Mouse (Mus musculus) CH12.LX (cell line): ENCODE data around the gene Rmnd1. TPM values are rescaled to one million over a fixed set of nuclear protein-coding genes. Genes with fewer than 3 reads are reported as not detected.

Experiments used
- DNase-seq: peaks from one replicate; pipeline ENCODE4 v3.0.0-alpha.2; 2013; ENCODE audit errors: extremely low read depth
- H3K27ac ChIP-seq: 2 replicates; pipeline ENCODE4 v1.5.1; 2012; ENCODE audit warnings: low read depth, mild to moderate bottlenecking, control low read depth, moderate library complexity; ENCODE audit not compliant: insufficient read depth
- H3K27me3 ChIP-seq: replicated peaks from 2 replicates; pipeline ENCODE3; 2012; ENCODE audit warnings: inconsistent platforms
- H3K36me3 ChIP-seq, 2 experiments: replicated peaks in 1 of 2; 2 replicates each; pipeline versions ENCODE3 to v1.6.1; 2012; ENCODE audit warnings: inconsistent platforms in 1 of 2, low read length in 1 of 2, mild to moderate bottlenecking in 1 of 2, mixed read lengths in 1 of 2, moderate library complexity in 1 of 2; ENCODE audit not compliant: control insufficient read depth in 1 of 2, insufficient read depth in 1 of 2
- H3K4me1 ChIP-seq, 2 experiments: 2 replicates each; pipeline ENCODE4 v1.6.1; 2012; ENCODE audit warnings: inconsistent platforms in 1 of 2, moderate library complexity in 1 of 2; ENCODE audit not compliant: insufficient read depth in 2 of 2, control insufficient read depth in 1 of 2
- H3K4me2 ChIP-seq: 2 replicates; pipeline ENCODE4 v1.6.1; 2012; ENCODE audit warnings: low read depth, mild to moderate bottlenecking, control low read depth; ENCODE audit not compliant: poor library complexity, insufficient read depth, severe bottlenecking
- H3K4me3 ChIP-seq, 3 experiments: fragments of 150-350 bp in 1 of 3; sonication (generic) in 1 of 3; replicated peaks in 1 of 3; 2 replicates each; pipeline versions ENCODE3 to v1.5.1; 2011 to 2012; ENCODE audit warnings: low read depth in 2 of 3, low read length in 2 of 3, mild to moderate bottlenecking in 2 of 3, moderate library complexity in 2 of 3, control low read depth in 1 of 3, improper control_type of control experiment in 1 of 3, inconsistent platforms in 1 of 3, mixed read lengths in 1 of 3; ENCODE audit not compliant: poor library complexity in 1 of 3
- H3K79me2 ChIP-seq: replicated peaks from 2 replicates; pipeline ENCODE4 v1.6.1; 2012; ENCODE audit warnings: mild to moderate bottlenecking, moderate library complexity; ENCODE audit not compliant: control insufficient read depth, poor library complexity, insufficient read depth, severe bottlenecking; ENCODE audit errors: extremely low read depth
- H3K9ac ChIP-seq: 2 replicates; pipeline ENCODE4 v1.6.1; 2012; ENCODE audit warnings: low read depth, mild to moderate bottlenecking, control low read depth, moderate library complexity; ENCODE audit not compliant: insufficient read depth
- H3K9me3 ChIP-seq: replicated peaks from 2 replicates; pipeline ENCODE3; 2012; ENCODE audit warnings: low read length, inconsistent platforms, mixed read lengths
- BHLHE40 ChIP-seq: IDR thresholded peaks from 2 replicates; pipeline ENCODE4 v1.6.1; 2011; ENCODE audit warnings: mild to moderate bottlenecking, low read depth, low read length, improper control_type of control experiment
- CHD1 ChIP-seq: IDR thresholded peaks from 2 replicates; pipeline ENCODE4 v1.6.1; 2012; ENCODE audit warnings: low read depth, low read length, improper control_type of control experiment, inconsistent platforms
- CHD2 ChIP-seq: IDR thresholded peaks from 2 replicates; pipeline ENCODE4 v1.6.1; 2011; ENCODE audit warnings: low read length, improper control_type of control experiment
- CTCF ChIP-seq, 2 experiments: IDR thresholded peaks in 1 of 2; conservative IDR thresholded peaks in 1 of 2; 2 replicates each; pipeline ENCODE4 v1.5.1; 2011 to 2012; ENCODE audit warnings: low read depth in 2 of 2, low read length in 2 of 2, improper control_type of control experiment in 1 of 2, inconsistent platforms in 1 of 2, mild to moderate bottlenecking in 1 of 2, moderate library complexity in 1 of 2
- EP300 ChIP-seq: IDR thresholded peaks from 2 replicates; pipeline ENCODE4 v1.6.1; 2011; ENCODE audit warnings: low read length, improper control_type of control experiment
- GABPA ChIP-seq: IDR thresholded peaks from 2 replicates; pipeline ENCODE4 v1.6.1; 2012; ENCODE audit warnings: low read depth, low read length, improper control_type of control experiment, inconsistent platforms; ENCODE audit not compliant: insufficient replicate concordance
- IRF4 ChIP-seq: IDR thresholded peaks from 2 replicates; pipeline ENCODE4 v1.6.1; 2014; ENCODE audit warnings: low read depth, mild to moderate bottlenecking, inconsistent platforms, low read length, improper control_type of control experiment
- JUN ChIP-seq: IDR thresholded peaks from 2 replicates; pipeline ENCODE4 v1.6.1; 2011; ENCODE audit warnings: low read depth, mild to moderate bottlenecking, low read length, improper control_type of control experiment, moderate library complexity; ENCODE audit not compliant: insufficient read depth
- JUND ChIP-seq: conservative IDR thresholded peaks from 2 replicates; pipeline ENCODE4 v1.6.1; 2011; ENCODE audit warnings: low read depth, low read length, improper control_type of control experiment
- KAT2A ChIP-seq: IDR thresholded peaks from 2 replicates; pipeline ENCODE4 v1.6.1; 2012; ENCODE audit warnings: low read length, improper control_type of control experiment, inconsistent platforms; ENCODE audit not compliant: insufficient replicate concordance
- MAFK ChIP-seq: IDR thresholded peaks from 2 replicates; pipeline ENCODE4 v1.6.1; 2011; ENCODE audit warnings: low read length, improper control_type of control experiment; ENCODE audit not compliant: insufficient replicate concordance
- MEF2A ChIP-seq: IDR thresholded peaks from 2 replicates; pipeline ENCODE4 v1.6.1; 2014; ENCODE audit warnings: low read depth, mild to moderate bottlenecking, inconsistent platforms, low read length, improper control_type of control experiment, borderline replicate concordance
- MYC ChIP-seq: IDR thresholded peaks from 2 replicates; pipeline ENCODE4 v1.6.1; 2011; ENCODE audit warnings: low read depth, mild to moderate bottlenecking, improper control_type of control experiment, low read length
- NELFE ChIP-seq: IDR thresholded peaks from 2 replicates; pipeline ENCODE4 v1.6.1; 2011; ENCODE audit warnings: low read depth, low read length, improper control_type of control experiment
- NRF1 ChIP-seq: IDR thresholded peaks from 2 replicates; pipeline ENCODE4 v1.6.1; 2014; ENCODE audit warnings: low read depth, mild to moderate bottlenecking, inconsistent platforms, low read length, improper control_type of control experiment, moderate library complexity
- POLR2A ChIP-seq: IDR thresholded peaks from 2 replicates; pipeline ENCODE4 v1.6.1; 2011; ENCODE audit warnings: low read depth, mild to moderate bottlenecking, improper control_type of control experiment, low read length
- RAD21 ChIP-seq: IDR thresholded peaks from 2 replicates; pipeline ENCODE4 v1.6.1; 2011; ENCODE audit warnings: low read depth, mild to moderate bottlenecking, low read length, improper control_type of control experiment, moderate library complexity
- SIN3A ChIP-seq: IDR thresholded peaks from 2 replicates; pipeline ENCODE4 v1.6.1; 2012; ENCODE audit warnings: low read length, improper control_type of control experiment, inconsistent platforms
- SMC3 ChIP-seq: IDR thresholded peaks from 2 replicates; pipeline ENCODE4 v1.6.1; 2011; ENCODE audit warnings: low read depth, low read length, improper control_type of control experiment
- TBP ChIP-seq: conservative IDR thresholded peaks from 2 replicates; pipeline ENCODE4 v1.6.1; 2011; ENCODE audit warnings: low read depth, low read length, improper control_type of control experiment
- TCF12 ChIP-seq: IDR thresholded peaks from 2 replicates; pipeline ENCODE4 v1.6.1; 2014; ENCODE audit warnings: low read depth, mild to moderate bottlenecking, inconsistent platforms, low read length, improper control_type of control experiment
- UBTF ChIP-seq: IDR thresholded peaks from 2 replicates; pipeline ENCODE4 v1.6.1; 2012; ENCODE audit warnings: low read depth, mild to moderate bottlenecking, inconsistent platforms, low read length, improper control_type of control experiment, moderate library complexity
- USF2 ChIP-seq: conservative IDR thresholded peaks from 2 replicates; pipeline ENCODE4 v1.6.1; 2011; ENCODE audit warnings: low read depth, low read length, improper control_type of control experiment
- ZMIZ1 ChIP-seq: IDR thresholded peaks from 2 replicates; pipeline ENCODE4 v1.6.1; 2012; ENCODE audit warnings: low read depth, mild to moderate bottlenecking, inconsistent platforms, low read length, improper control_type of control experiment
- ZNF384 ChIP-seq: IDR thresholded peaks from 2 replicates; pipeline ENCODE4 v1.6.1; 2012; ENCODE audit warnings: low read depth, low read length, improper control_type of control experiment, inconsistent platforms
- dilution Hi-C: fragments of 300-500 bp; cut with MboI; formaldehyde crosslinking; loops from 2 replicates; pipeline ENCODE4 v1.14.3; 2020; ENCODE audit warnings: low sequenced_read_pairs; ENCODE audit not compliant: extremely low pct_unique_long_range_greater_than_20kb, extremely low pct_ligation_motif_present
- in situ Hi-C: fragments of 300-500 bp; cut with MboI; formaldehyde crosslinking; loops from 3 replicates; pipeline ENCODE4 v1.14.3; 2019; ENCODE audit warnings: low sequenced_read_pairs, low pct_ligation_motif_present, low pct_unique_long_range_greater_than_20kb, mixed read lengths
- polyA plus RNA-seq: library from polyadenylated mRNA; unstranded; fragments of >175 nt; gene quantifications from 2 replicates; pipeline ENCODE4 v1.2.1, GENCODE M21; 2012; ENCODE audit warnings: low read depth; ENCODE audit not compliant: insufficient read length
- total RNA-seq, 2 experiments: library from RNA; depleted of rRNA; stranded (reverse); fragments of 300-350 nt in 1 of 2; fragments of >200 nt in 1 of 2; gene quantifications; 2 replicates each; pipeline ENCODE4 v1.2.3; 2012 to 2014

Rmnd1 gene
- total and polyA plus RNA-seq, 3 experiments, result 29.1 to 44.4 (median 43.6) TPM

DNA sequence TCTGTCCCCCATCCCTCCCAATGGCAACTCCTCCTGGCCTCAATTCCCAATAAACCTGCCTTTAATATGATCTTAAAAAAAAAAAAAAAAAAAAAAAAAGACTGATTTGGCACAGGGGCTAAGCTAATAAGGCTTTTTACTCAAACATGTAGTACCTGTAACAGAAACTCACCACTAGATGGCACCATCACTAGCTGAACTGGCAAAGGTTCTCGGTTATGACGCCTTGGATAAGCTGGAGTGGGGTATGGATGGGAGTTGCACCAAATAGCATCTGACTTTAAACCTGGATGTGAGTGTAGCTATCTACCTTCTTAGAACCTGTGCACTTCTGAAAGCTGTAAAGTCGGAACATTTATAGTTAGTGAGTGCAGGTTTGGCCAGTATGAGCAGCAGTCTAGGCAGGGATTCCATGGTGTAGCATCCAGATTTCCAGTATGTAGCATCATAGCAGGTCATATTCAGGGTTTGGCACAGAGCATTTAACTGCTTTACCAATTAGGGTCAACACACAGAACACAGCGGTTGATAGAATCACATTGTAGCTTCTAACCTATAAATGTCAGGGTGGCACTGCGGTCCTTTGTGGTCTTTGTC lies 27.2 kb downstream of the Rmnd1 start:
- dilution Hi-C loops (no loop called here), in situ Hi-C loops (loop anchor here (25.0 kb wide), 1 partner anchor 757 kb away; no protein-coding TSS in a partner anchor)
- Histone ChIP-seq H3K9ac (no peak overlapping the region), H3K4me3 (no peak overlapping the region), H3K4me2 (no peak overlapping the region), H3K9me3 (no peaks in the 10 kb centered on the region), H3K79me2 (no peaks in the 10 kb centered on the region), H3K36me3 (peaks cover 50 to 92% of the 10 kb centered on the region in 2 experiments), H3K4me1 (peaks cover 0 to 14% of the 10 kb centered on the region in 2 experiments; a peak in 2 of 4 replicates), H3K27ac (no peak overlapping the region), H3K27me3 (no peaks in the 10 kb centered on the region)
- no peak for TF ChIP-seq NRF1
- no peak for TF ChIP-seq MYC
- TF ChIP-seq SIN3A, result no peak
- no peak for TF ChIP-seq JUN
- TF ChIP-seq MEF2A, result no peak
- peak; percentile 65 for TF ChIP-seq ZNF384
- no peak for TF ChIP-seq POLR2A
- TF ChIP-seq RAD21, result peak; percentile 60
- no peak for TF ChIP-seq TCF12
- TF ChIP-seq CHD2, result no peak
- TF ChIP-seq CTCF (conservative IDR thresholded peaks at IDR 0.05 in 1 of 2, IDR thresholded peaks at IDR 0.05 in 1 of 2; ENCODE audit: low read depth in 2 of 2, low read length in 2 of 2), result peak; percentile 72 to 80
- no peak for TF ChIP-seq UBTF
- no peak for TF ChIP-seq MAFK
- TF ChIP-seq NELFE, result no peak
- no peak for TF ChIP-seq USF2
- peak; percentile 60 for TF ChIP-seq SMC3
- TF ChIP-seq EP300, result no peak
- DNase-seq, result peak; percentile 68

DNA sequence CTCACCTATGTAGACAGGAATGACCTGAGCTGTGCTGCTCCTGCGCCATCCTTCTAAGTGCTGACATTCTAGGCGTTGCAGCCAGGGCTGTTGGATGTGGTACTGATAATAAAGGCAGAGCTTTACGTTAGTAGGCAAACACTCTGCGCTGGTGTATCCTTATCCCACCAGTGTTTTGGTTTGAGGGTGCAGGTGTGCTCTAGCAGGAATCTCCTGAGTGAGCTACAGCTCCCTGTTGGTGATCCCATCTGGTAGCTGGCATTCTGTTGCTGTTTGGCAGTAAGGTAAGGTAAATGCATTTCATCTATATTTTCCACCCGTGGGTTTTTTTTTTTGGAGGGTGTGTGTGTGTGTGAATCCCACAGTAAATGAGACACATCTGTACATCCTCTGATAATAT lies 34.1 kb downstream of the Rmnd1 start:
- H3K4me3 ChIP-seq, result no peak overlapping the region
- no peak for DNase-seq
- peaks cover 33 to 80% of the 10 kb centered on the region in 2 experiments for H3K36me3 ChIP-seq
- dilution Hi-C loops, result no loop called here
- no peak overlapping the region for H3K4me2 ChIP-seq
- peaks cover under 1 to 1% of the 10 kb centered on the region in 2 experiments; a peak in 1 of 4 replicates for H3K4me1 ChIP-seq
- TF ChIP-seq ZMIZ1 (no peak), BHLHE40 (no peak), RAD21 (no peak), GABPA (no peak), JUN (no peak), NRF1 (no peak), MEF2A (no peak), TBP (no peak), IRF4 (no peak), KAT2A (no peak), MAFK (no peak), NELFE (no peak), JUND (no peak), SMC3 (no peak), CHD1 (no peak)
- H3K9me3 ChIP-seq, result no peaks in the 10 kb centered on the region
- H3K79me2 ChIP-seq, result peaks cover 25% of the 10 kb centered on the region
- H3K27me3 ChIP-seq, result no peaks in the 10 kb centered on the region
- in situ Hi-C loops, result no loop called here
- no peak overlapping the region for H3K9ac ChIP-seq
- H3K27ac ChIP-seq, result no peak overlapping the region
